ENCODE assay signal across 8 mouse cellular contexts in the genomic region with DNA sequence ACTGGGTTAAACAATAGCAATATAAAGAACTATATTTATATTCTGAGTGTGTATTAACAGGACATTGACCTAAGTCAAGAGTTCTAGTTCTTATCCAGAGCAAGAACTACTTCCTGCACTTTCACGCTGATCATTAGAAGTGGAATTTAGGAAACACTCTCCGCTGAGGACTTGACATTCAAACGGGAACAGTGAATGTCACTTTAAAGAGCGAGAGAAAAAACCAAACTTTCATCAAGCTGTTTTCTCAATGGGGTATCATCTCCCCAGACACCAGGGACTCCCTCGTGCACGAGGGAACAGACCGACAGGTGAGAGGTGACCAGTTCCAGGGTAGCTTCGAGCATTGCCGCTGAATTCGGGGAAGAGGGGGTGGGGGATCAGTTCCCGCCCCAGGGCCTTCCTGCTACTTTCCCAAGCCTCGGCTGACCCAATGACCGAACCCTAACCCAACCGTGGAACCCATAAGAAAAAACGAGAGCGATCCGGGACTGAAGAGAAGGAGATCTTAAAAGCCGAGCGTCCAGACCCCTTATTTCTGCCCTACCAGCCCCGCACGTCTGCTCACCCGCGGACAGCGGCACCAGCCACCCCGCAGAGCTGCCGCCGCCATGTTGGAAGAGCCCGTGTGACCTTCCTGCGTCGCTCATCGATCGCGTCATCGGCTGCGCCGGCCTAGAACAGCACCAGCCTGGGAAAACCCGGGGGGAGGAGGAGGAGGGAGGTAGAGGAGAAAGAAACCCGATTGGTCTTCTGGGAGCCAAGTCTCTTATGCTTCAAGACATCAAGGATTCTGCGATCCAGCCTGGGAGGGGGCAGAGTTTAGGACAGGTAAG. TPM values are rescaled to one million over a fixed set of nuclear protein-coding genes. Genes with fewer than 3 reads are reported as not detected.
DNase-seq lines count a peak whose midpoint lies in the region; ATAC-seq lines count a peak whose summit lies in the region.

A gene (minus strand): TSS at position 639 of the 836 bp plus-strand sequence.

- ATAC-seq in hindbrain, embryonic 11.5 days (ENCODE audit: low FRiP score): peak; percentile 98

- H3K27ac ChIP-seq in hindbrain, embryonic 11.5 days (ENCODE audit: low read depth, low read length): peak within 1 kb of the TSS; percentile 51; the same call in 1 of the 2 replicates

- H3K36me3 ChIP-seq in hindbrain, embryonic 11.5 days (ENCODE audit: control insufficient read depth, insufficient read depth, low read length): peaks cover 2% of the 10 kb centered on the region; the same call in 1 of the 2 replicates

- H3K9me3 ChIP-seq in hindbrain, embryonic 11.5 days (ENCODE audit: control insufficient read depth, low read length): no peaks in the 10 kb centered on the region

- under 1% methylated on average over 39 of the region's 39 CpGs for WGBS in hindbrain, embryonic 11.5 days

- DNase-seq in Muller cell, postnatal 12 days (ENCODE audit: inconsistent ontology term): peak; percentile 97
- DNase-seq in cerebellum, adult 9-11 months: peak; percentile 97
- DNase-seq in frontal cortex, adult 2 months (ENCODE audit: extremely low spot score in 1 of 2, low spot score in 1 of 2): peak; percentile 94 to 97
- peak; percentile 97 for DNase-seq in hindbrain, embryonic 11.5 days (ENCODE audit: low spot score)
- peak; percentile 95 for DNase-seq in layer of hippocampus, postnatal 10 days (ENCODE audit: low spot score in 2 of 2)
- peak; percentile 98 for DNase-seq in lung, postnatal 10 days
- peak; percentile 93 for DNase-seq in ovary, postnatal 36 days (ENCODE audit: low spot score)
- DNase-seq in thymus, postnatal 25 days: peak; percentile 93

- H3K4me2 ChIP-seq in hindbrain, embryonic 11.5 days (replicated peaks; ENCODE audit: low read depth, low read length): peak within 1 kb of the TSS; percentile 39

- H3K27me3 ChIP-seq in hindbrain, embryonic 11.5 days (ENCODE audit: control insufficient read depth, insufficient read depth, low read length): no peaks in the 10 kb centered on the region

- peak within 1 kb of the TSS; percentile 52 for H3K4me3 ChIP-seq in hindbrain, embryonic 11.5 days (ENCODE audit: low read depth, low read length)

- peak within 1 kb of the TSS; percentile 70 for H3K9ac ChIP-seq in hindbrain, embryonic 11.5 days (ENCODE audit: low read depth, low read length)

- H3K4me1 ChIP-seq in hindbrain, embryonic 11.5 days (replicated peaks; ENCODE audit: control insufficient read depth, insufficient read depth, low read length): no peaks in the 10 kb centered on the region

RNA-seq across cellular contexts. Expression of the gene that starts here (rescaled TPM):
- polyA plus RNA-seq in frontal cortex, adult 2 months (2012; rRNA removed): 111 and 131 TPM in 2 replicates
- polyA plus RNA-seq in hindbrain, embryonic 11.5 days (2014; fragmentation: Nextera tagmentation; extraction: Ambion mirVana): 59.6 and 59.7 TPM in 2 replicates
- total RNA-seq in layer of hippocampus, postnatal 10 days (2021): 10 to 100 TPM; 70.8 to 77.2 TPM

Comparison
In these comparisons a context has a peak if more than half of its experiments do, and no peak if none do; other contexts are left out.
1. Peak in every context shown above with its lines: DNase-seq, ATAC-seq, H3K4me3 ChIP-seq and H3K27ac ChIP-seq.